Mouse (Mus musculus) testis, adult 2 months (tissue): ENCODE measurements at regions not wholly inside any gene's neighbourhood (a gene's known extent, or its start where the extent isn't known, plus 50 kb on each side); places are given as distances from the start of the nearest gene placed in this dataset.

Experiments
- H3K27ac ChIP-seq: fragments of 200-500 bp; 2 replicates; pipeline ENCODE4 v1.5.1; 2012; ENCODE audit warnings: low read depth, low read length; ENCODE audit not compliant: control insufficient read depth, insufficient read depth
- H3K27me3 ChIP-seq: fragments of 200-500 bp; 2 replicates; pipeline ENCODE4 v1.6.1; 2012; ENCODE audit warnings: mild to moderate bottlenecking, low read length, moderate library complexity; ENCODE audit not compliant: control insufficient read depth, insufficient read depth
- H3K36me3 ChIP-seq: fragments of 200-500 bp; 2 replicates; pipeline ENCODE4 v1.6.1; 2012; ENCODE audit warnings: mild to moderate bottlenecking, low read length; ENCODE audit not compliant: control insufficient read depth, insufficient read depth
- H3K4me1 ChIP-seq: fragments of 200-500 bp; 2 replicates; pipeline ENCODE4 v1.6.1; 2012; ENCODE audit warnings: low read length; ENCODE audit not compliant: control insufficient read depth, insufficient read depth
- H3K4me3 ChIP-seq: fragments of 200-500 bp; 2 replicates; pipeline ENCODE4 v1.5.1; 2012; ENCODE audit warnings: low read depth, mild to moderate bottlenecking, low read length, moderate library complexity, mixed read lengths; ENCODE audit not compliant: control insufficient read depth
- CTCF ChIP-seq: fragments of 200-500 bp; IDR thresholded peaks from 2 replicates; pipeline ENCODE4 v1.5.1; 2012; ENCODE audit warnings: low read depth, mild to moderate bottlenecking, inconsistent platforms, low read length, moderate library complexity; ENCODE audit not compliant: control insufficient read depth, insufficient read depth, insufficient replicate concordance
- POLR2A ChIP-seq: fragments of 200-500 bp; IDR thresholded peaks from 2 replicates; pipeline ENCODE4 v1.6.1; 2012; ENCODE audit warnings: low read depth, mild to moderate bottlenecking, inconsistent platforms, low read length, moderate library complexity; ENCODE audit not compliant: control insufficient read depth

GRCm38 (mm10) chr15:67788587-67788986 is 1287.9 kb upstream of the Lrrc6 start:
- TF ChIP-seq POLR2A (no peak), CTCF (no peak)
- Histone ChIP-seq H3K4me1 (no peaks in the 10 kb centered on the region), H3K27me3 (no peaks in the 10 kb centered on the region), H3K27ac (no peak overlapping the region), H3K36me3 (no peaks in the 10 kb centered on the region), H3K4me3 (no peak overlapping the region)

DNA sequence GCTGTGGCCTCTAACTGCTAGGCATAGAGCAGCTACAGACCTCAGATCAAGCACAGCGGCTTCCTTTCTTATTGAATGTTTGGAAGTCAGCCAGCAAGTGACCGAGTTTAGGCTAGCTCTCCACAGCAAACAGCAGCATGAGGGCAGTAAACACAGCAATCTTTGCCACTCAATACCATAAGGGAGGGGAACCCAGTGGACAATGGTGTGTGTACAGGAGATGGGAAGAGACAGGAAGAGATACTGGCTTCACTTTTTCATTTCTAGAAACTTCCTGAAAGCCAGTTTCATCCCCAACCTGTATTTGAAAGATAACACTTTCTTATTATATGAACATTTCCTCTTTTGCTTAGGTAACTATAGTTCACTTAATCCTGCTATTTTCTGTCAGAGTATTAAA is 1284.9 kb upstream of the Lrrc6 start:
- no peaks in the 10 kb centered on the region for H3K27me3 ChIP-seq
- H3K36me3 ChIP-seq, result no peaks in the 10 kb centered on the region
- H3K4me1 ChIP-seq, result no peaks in the 10 kb centered on the region
- H3K27ac ChIP-seq, result no peak overlapping the region
- no peak overlapping the region for H3K4me3 ChIP-seq
- TF ChIP-seq CTCF, result no peak
- no peak for TF ChIP-seq POLR2A

- Histone ChIP-seq H3K4me3 (no peak overlapping the region), H3K27me3 (no peaks in the 10 kb centered on the region), H3K36me3 (no peaks in the 10 kb centered on the region), H3K27ac (no peak overlapping the region), H3K4me1 (no peaks in the 10 kb centered on the region)
- TF ChIP-seq CTCF (no peak), POLR2A (no peak)
Measured at GRCm38 (mm10) chr15:67783754-67784153, 1283.0 kb upstream of the Lrrc6 start.

GRCm38 (mm10) chr15:67782505-67782904 is 1281.8 kb upstream of the Lrrc6 start:
- no peaks in the 10 kb centered on the region for H3K27me3 ChIP-seq
- TF ChIP-seq CTCF, result no peak
- TF ChIP-seq POLR2A, result no peak
- no peaks in the 10 kb centered on the region for H3K4me1 ChIP-seq
- no peak overlapping the region for H3K4me3 ChIP-seq
- no peak overlapping the region for H3K27ac ChIP-seq
- no peaks in the 10 kb centered on the region for H3K36me3 ChIP-seq

- H3K4me1 ChIP-seq, result no peaks in the 10 kb centered on the region
- H3K27ac ChIP-seq, result no peak overlapping the region
- no peak for TF ChIP-seq CTCF
- no peak overlapping the region for H3K4me3 ChIP-seq
- no peaks in the 10 kb centered on the region for H3K36me3 ChIP-seq
- H3K27me3 ChIP-seq, result no peaks in the 10 kb centered on the region
Measured at GRCm38 (mm10) chr15:67780856-67781255, 1280.1 kb upstream of the Lrrc6 start.

- no peak overlapping the region for H3K4me3 ChIP-seq
- H3K27me3 ChIP-seq, result no peaks in the 10 kb centered on the region
- no peaks in the 10 kb centered on the region for H3K36me3 ChIP-seq
- H3K4me1 ChIP-seq, result no peaks in the 10 kb centered on the region
- TF ChIP-seq CTCF (no peak), POLR2A (no peak)
- H3K27ac ChIP-seq, result no peak overlapping the region
Measured at GRCm38 (mm10) chr15:67767624-67768023, 1266.9 kb upstream of the Lrrc6 start.

GRCm38 (mm10) chr15:67759221-67759620 is 1258.5 kb upstream of the Lrrc6 start:
- Histone ChIP-seq H3K4me1 (no peaks in the 10 kb centered on the region), H3K27me3 (no peaks in the 10 kb centered on the region), H3K4me3 (no peak overlapping the region), H3K27ac (no peak overlapping the region), H3K36me3 (no peaks in the 10 kb centered on the region)
- no peak for TF ChIP-seq CTCF
- no peak for TF ChIP-seq POLR2A

GRCm38 (mm10) chr15:67750582-67750981 is 1249.9 kb upstream of the Lrrc6 start:
- H3K27ac ChIP-seq, result no peak overlapping the region
- no peaks in the 10 kb centered on the region for H3K4me1 ChIP-seq
- TF ChIP-seq POLR2A, result no peak
- TF ChIP-seq CTCF, result no peak
- no peak overlapping the region for H3K4me3 ChIP-seq
- H3K27me3 ChIP-seq, result no peaks in the 10 kb centered on the region
- no peaks in the 10 kb centered on the region for H3K36me3 ChIP-seq

- Histone ChIP-seq H3K27me3 (no peaks in the 10 kb centered on the region), H3K4me1 (no peaks in the 10 kb centered on the region), H3K36me3 (no peaks in the 10 kb centered on the region), H3K4me3 (no peak overlapping the region), H3K27ac (no peak overlapping the region)
- TF ChIP-seq POLR2A (no peak), CTCF (no peak)
Measured at GRCm38 (mm10) chr15:67743332-67743731, 1242.6 kb upstream of the Lrrc6 start.
